Mouse (Mus musculus) monocyte, adult 5-6 weeks (primary cell): ENCODE measurements around the gene Ttc28. TPM values are rescaled to one million over a fixed set of nuclear protein-coding genes. Genes with fewer than 3 reads are reported as not detected.
"Not testable (repeated sequence)": the region's sequence is repeated elsewhere in the genome, so short reads cannot be mapped to it uniquely, and the experiment has no call there.

Experiments
- ATAC-seq: fragments of 153-309, 156-312 bp; replicated peaks from 2 replicates; pipeline ENCODE4 v1.8.0; 2017; ENCODE audit warnings: mild to moderate bottlenecking; ENCODE audit not compliant: low TSS enrichment, insufficient number of reproducible peaks, severe bottlenecking, poor library complexity, low FRiP score
- total RNA-seq: library from RNA; stranded (forward); fragments of 200-1000, 200-491, 200-594 nt; gene quantifications from 3 replicates; pipeline ENCODE4 v1.2.3, GENCODE M21; 2017

The Ttc28 gene
- total RNA-seq, 1 experiment from 2014 or later = 2.4 TPM

GRCm38 (mm10) chr5:110877666-110878505 lies 1.7 kb upstream of the Ttc28 start:
- ATAC-seq = no peak

- ATAC-seq = not testable (repeated sequence)
These were observed 1.1 kb upstream of the Ttc28 start for GRCm38 (mm10) chr5:110878526-110878925.

GRCm38 (mm10) chr5:110879042-110879441 lies 561 bp upstream of the Ttc28 start:
- ATAC-seq = no peak

GRCm38 (mm10) chr5:110888596-110888995 lies 9.0 kb downstream of the Ttc28 start:
- ATAC-seq = no peak

- ATAC-seq = no peak
These were observed 10.3 kb downstream of the Ttc28 start for GRCm38 (mm10) chr5:110889945-110890344.

- ATAC-seq = no peak
These were observed 11.0 kb downstream of the Ttc28 start for GRCm38 (mm10) chr5:110890561-110890960.

GRCm38 (mm10) chr5:110897114-110897788 lies 17.6 kb downstream of the Ttc28 start:
- ATAC-seq = no peak

- no peak for ATAC-seq
These were observed 18.6 kb downstream of the Ttc28 start for GRCm38 (mm10) chr5:110898169-110898568.

GRCm38 (mm10) chr5:110898785-110899184 lies 19.2 kb downstream of the Ttc28 start:
- ATAC-seq = no peak

GRCm38 (mm10) chr5:110900331-110900730 lies 20.7 kb downstream of the Ttc28 start:
- no peak for ATAC-seq

GRCm38 (mm10) chr5:110906708-110907107 lies 27.1 kb downstream of the Ttc28 start:
- ATAC-seq = no peak

GRCm38 (mm10) chr5:110908879-110909278 lies 29.3 kb downstream of the Ttc28 start:
- no peak for ATAC-seq

GRCm38 (mm10) chr5:110909955-110910589 lies 30.5 kb downstream of the Ttc28 start:
- no peak for ATAC-seq

GRCm38 (mm10) chr5:110914859-110915258 lies 35.3 kb downstream of the Ttc28 start:
- ATAC-seq = no peak

- no peak for ATAC-seq
These were observed 36.6 kb downstream of the Ttc28 start for GRCm38 (mm10) chr5:110916241-110916640.

- ATAC-seq = no peak
These were observed 39.9 kb downstream of the Ttc28 start for GRCm38 (mm10) chr5:110919541-110919940.

GRCm38 (mm10) chr5:110923336-110923735 lies 43.7 kb downstream of the Ttc28 start:
- no peak for ATAC-seq

- no peak for ATAC-seq
These were observed 45.0 kb downstream of the Ttc28 start for GRCm38 (mm10) chr5:110924636-110925035.

- no peak for ATAC-seq
These were observed 46.2 kb downstream of the Ttc28 start for GRCm38 (mm10) chr5:110925804-110926203.

GRCm38 (mm10) chr5:110928289-110928688 lies 48.7 kb downstream of the Ttc28 start:
- ATAC-seq = no peak
